Mouse (Mus musculus): ENCODE results near the gene Prss33.

DNA sequence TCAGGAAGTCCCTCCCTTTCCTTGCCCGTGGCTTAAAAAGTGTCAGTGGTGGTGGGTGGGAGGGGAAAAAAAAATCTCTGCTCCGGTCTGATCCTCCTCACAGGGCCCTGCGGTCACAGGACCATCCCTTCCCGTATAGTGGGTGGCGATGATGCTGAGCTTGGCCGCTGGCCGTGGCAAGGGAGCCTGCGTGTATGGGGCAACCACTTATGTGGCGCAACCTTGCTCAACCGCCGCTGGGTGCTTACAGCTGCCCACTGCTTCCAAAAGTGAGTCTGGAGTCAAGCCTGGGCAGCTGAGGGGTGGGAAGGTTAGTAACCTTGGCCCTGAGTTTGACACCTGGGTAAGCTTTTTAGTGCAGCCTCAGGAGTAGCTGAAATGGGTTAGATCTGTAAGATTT, 32.7 kb upstream of the Prss33 start:
- TF ChIP-seq POLR2A (IDR thresholded peaks at IDR 0.05; ENCODE audit: low read depth, low read length) (no peak), CTCF (IDR thresholded peaks at IDR 0.05; ENCODE audit: borderline replicate concordance, insufficient read depth, low read length) (no peak)
